11 mouse cellular contexts compared by ENCODE assay signal in genomic region chr6:85141013-85141412, GRCm38 (mm10). TPM values are rescaled to one million over a fixed set of nuclear protein-coding genes. Genes with fewer than 3 reads are reported as not detected.
A peak's percentile ranks its signal among the peaks of the same experiment; 100 is the strongest.
DNase-seq lines count a peak whose midpoint lies in the region; ATAC-seq and TF ChIP-seq lines count a peak whose summit lies in the region.
"Not testable (repeated sequence)": the region's sequence is repeated elsewhere in the genome, so short reads cannot be mapped to it uniquely, and the experiment has no call there.
"Had no signal": no experiment of that assay in that cellular context is flagged by ENCODE, and none has a peak within 500 bp of the region (broad histone marks: within the 10 kb centered on the region; RNA-seq: fewer than 3 reads in every experiment).

No protein-coding gene starts in this region.

- TF ChIP-seq CTCF in cortical plate, adult 2 months (IDR thresholded peaks at IDR 0.05; ENCODE audit: extremely low read depth, insufficient read depth, low read length) = peak; percentile 65

- H3K4me3 ChIP-seq in cortical plate, adult 2 months (ENCODE audit: insufficient read depth, low read length); limb, embryonic 10.5 days; midbrain, embryonic 11.5 days (ENCODE audit: low read depth, low read length): not testable (repeated sequence)

- whole genome bisulfite sequencing in limb, embryonic 10.5 days = 10% methylated on average over 7 of the region's 7 CpGs
- WGBS in midbrain, embryonic 11.5 days = 11% methylated on average over 6 of the region's 7 CpGs

- H3K4me1 ChIP-seq in cortical plate, adult 2 months (ENCODE audit: control insufficient read depth, insufficient read depth, low read length); midbrain, embryonic 11.5 days (ENCODE audit: control insufficient read depth, insufficient read depth, low read length): not testable (repeated sequence)
- peaks cover 10% of the 10 kb centered on the region for H3K4me1 ChIP-seq in limb, embryonic 10.5 days

- peak; percentile 67 for DNase-seq in CD4-positive, CD25-positive, alpha-beta regulatory T cell, adult 2 months (ENCODE audit: low read depth, low spot score)
- peak; percentile 31 for DNase-seq in adrenal gland, postnatal 25 days
- DNase-seq in heart, adult 18-20 months = peak; percentile 62 to 63
- DNase-seq in kidney, adult 11 months = peak; percentile 52
- peak; percentile 49 for DNase-seq in limb, embryonic 10.5 days (ENCODE audit: low spot score)
- peak; percentile 88 for DNase-seq in midbrain, embryonic 11.5 days (ENCODE audit: low spot score, missing footprints)
- peak; percentile 41 to 47 for DNase-seq in thymus, adult 18-20 months

- not testable (repeated sequence) for H3K9me3 ChIP-seq in limb, embryonic 10.5 days (replicated peaks); midbrain, embryonic 11.5 days (ENCODE audit: control insufficient read depth, low read length)

- H3K36me3 ChIP-seq in limb, embryonic 10.5 days; midbrain, embryonic 11.5 days (ENCODE audit: control insufficient read depth, insufficient read depth, low read length): not testable (repeated sequence)

- TF ChIP-seq POLR2A in cortical plate, adult 2 months (IDR thresholded peaks at IDR 0.05; ENCODE audit: extremely low read depth, insufficient read depth, low read length) = not testable (repeated sequence)

- H3K27ac ChIP-seq in cortical plate, adult 2 months (ENCODE audit: insufficient read depth, low read length); limb, embryonic 10.5 days; midbrain, embryonic 11.5 days (ENCODE audit: low read depth, low read length): not testable (repeated sequence)

- H3K4me2 ChIP-seq in midbrain, embryonic 11.5 days = not testable (repeated sequence)

- ATAC-seq in midbrain, embryonic 11.5 days (ENCODE audit: low FRiP score) = not testable (repeated sequence)

- H3K27me3 ChIP-seq in limb, embryonic 10.5 days (ENCODE audit: low read depth, poor library complexity, severe bottlenecking) = peaks cover 17% of the 10 kb centered on the region; the same call in 1 of the 2 replicates
- H3K27me3 ChIP-seq in midbrain, embryonic 11.5 days (ENCODE audit: control insufficient read depth, insufficient read depth, low read length) = not testable (repeated sequence)

- not testable (repeated sequence) for H3K9ac ChIP-seq in midbrain, embryonic 11.5 days (ENCODE audit: low read length)

RNA-seq across cellular contexts. Expression of gene Spr, which starts 3.4 kb away (rescaled TPM):
- 64.3 and 81.8 TPM in 2 replicates for total RNA-seq in adrenal gland, postnatal 25 days (2021)
- polyA plus RNA-seq in cortical plate, adult 2 months (2012; rRNA removed) = 15.3 and 18.5 TPM in 2 replicates
- total RNA-seq in heart, adult 18-20 months (2021) = 100 to 1,000 TPM in 1 of 2 experiments, 10 to 100 TPM in 1; 97.0 to 109 TPM
- polyA plus RNA-seq in limb, embryonic 10.5 days (2016; fragmentation: Nextera tagmentation; extraction: Ambion mirVana) = 52.5 and 64.9 TPM in 2 replicates
- polyA plus RNA-seq in midbrain, embryonic 11.5 days (2014; fragmentation: Nextera tagmentation; extraction: Ambion mirVana) = 41.1 and 45.5 TPM in 2 replicates

RNA-seq across cellular contexts. Expression of gene Emx1, which starts 46.2 kb away (rescaled TPM):
- not detected in 2 replicates for total RNA-seq in adrenal gland, postnatal 25 days (2021)
- polyA plus RNA-seq in cortical plate, adult 2 months (2012; rRNA removed) = 46.4 and 51.2 TPM in 2 replicates
- total RNA-seq in heart, adult 18-20 months (2021) = not detected
- 1.8 and 3.9 TPM in 2 replicates for polyA plus RNA-seq in limb, embryonic 10.5 days (2016; fragmentation: Nextera tagmentation; extraction: Ambion mirVana)
- polyA plus RNA-seq in midbrain, embryonic 11.5 days (2014; fragmentation: Nextera tagmentation; extraction: Ambion mirVana) = 2.7 and 3.6 TPM in 2 replicates
- total RNA-seq: gastrocnemius, postnatal 4 days had no signal
- polyA plus RNA-seq: liver, embryonic 15.5 days; neural tube, embryonic 13.5 days had no signal

Comparison
In these comparisons a context has a peak if more than half of its experiments do, and no peak if none do; other contexts are left out.
1. DNase-seq: peak in every context shown above with its lines; median percentile 88 in midbrain, embryonic 11.5 days; 67 in CD4-positive, CD25-positive, alpha-beta regulatory T cell, adult 2 months; 62 in heart, adult 18-20 months; 52 in kidney, adult 11 months; 49 in limb, embryonic 10.5 days; 44 in thymus, adult 18-20 months; 31 in adrenal gland, postnatal 25 days.